Mouse (Mus musculus): ENCODE measurements at regions not wholly inside any gene's neighbourhood (a gene's known extent, or its start where the extent isn't known, plus 50 kb on each side); places are given as distances from the start of the nearest gene placed in this dataset.
"Not testable (repeated sequence)": the region's sequence is repeated elsewhere in the genome, so short reads cannot be mapped to it uniquely, and the experiment has no call there.

GRCm38 (mm10) chr17:13493866-13494265, 139.5 kb downstream of the Tcp10c start:
- TF ChIP-seq EP300, CTCF (IDR thresholded peaks at IDR 0.05; ENCODE audit: low read depth): not testable (repeated sequence)
